Mouse (Mus musculus) inflammation-experienced regulatory T-cells, adult 6 months (primary cell): Measurements from ENCODE around the gene Fam166b. TPM values are rescaled to one million over a fixed set of nuclear protein-coding genes. Genes with fewer than 3 reads are reported as not detected.

ENCODE experiments used
- ATAC-seq: one replicate; pipeline ENCODE4 v1.8.0; 2017
- polyA plus RNA-seq, 3 experiments: library from polyadenylated mRNA; unstranded; fragments of 100-300 nt; shearing (Covaris generic); gene quantifications; one replicate each; pipeline ENCODE4 v1.2.1; 2017

The Fam166b gene
- polyA plus RNA-seq, 3 experiments from 2014 or later, result not detected

DNA sequence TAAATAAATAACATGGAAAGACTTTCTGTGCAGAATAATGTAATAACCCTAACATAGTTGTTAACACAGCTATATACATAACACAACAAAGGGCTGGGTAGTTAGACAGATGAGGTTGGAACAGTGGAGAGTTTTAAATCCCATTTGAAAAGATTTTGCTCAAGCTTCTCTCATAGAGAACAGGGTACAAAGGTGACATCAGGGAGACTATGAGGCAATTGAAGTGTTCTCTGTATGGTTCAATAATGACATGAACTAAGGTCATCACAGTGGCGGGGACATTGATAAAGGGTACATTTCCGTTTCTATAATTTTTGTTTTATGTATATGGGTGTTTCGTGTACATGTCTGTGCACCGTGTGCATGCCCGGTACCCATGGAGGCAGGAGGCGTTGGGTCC lies 49.3 kb downstream of the Fam166b start:
- ATAC-seq, result no peak

Other genes starting within 250 kb of the Fam166b start
- gene Atp8b5, start 162.0 kb downstream of the Fam166b start, polyA plus RNA-seq, result not detected
- gene Rusc2, start 47.2 kb downstream of the Fam166b start, polyA plus RNA-seq, result not detected
- gene Tesk1, start 12.8 kb upstream of the Fam166b start, polyA plus RNA-seq, result 1 to 10 TPM in 1 of 3 experiments, under 1 TPM in 2; 0.29 to 1.1 (median 0.66) TPM
- 100 to 1,000 TPM in 1 of 3 experiments, 10 to 100 TPM in 2; 18.7 to 104 (median 96.4) TPM for gene Cd72, start 25.5 kb upstream of the Fam166b start, polyA plus RNA-seq
- 100 to 1,000 TPM; 142 to 164 (median 156) TPM for gene Sit1, start 54.6 kb upstream of the Fam166b start, polyA plus RNA-seq
- gene Ccdc107, start 63.8 kb upstream of the Fam166b start, polyA plus RNA-seq, result 10 to 100 TPM; 36.5 to 72.9 (median 72.1) TPM
- gene Arhgef39, start 70.6 kb upstream of the Fam166b start, polyA plus RNA-seq, result 10 to 100 TPM in 1 of 3 experiments, 1 to 10 TPM in 2; 5.1 to 10.3 (median 6.2) TPM
- under 1 TPM; 0.48 to 0.84 (median 0.79) TPM for gene Car9, start 77.8 kb upstream of the Fam166b start, polyA plus RNA-seq
- gene Tpm2, start 94.6 kb upstream of the Fam166b start, polyA plus RNA-seq, result not detected
- 100 to 1,000 TPM in 1 of 3 experiments, 10 to 100 TPM in 2; 90.0 to 104 (median 99.8) TPM for gene Creb3, start 133.2 kb upstream of the Fam166b start, polyA plus RNA-seq
- gene Tln1, start 133.6 kb upstream of the Fam166b start, polyA plus RNA-seq, result 100 to 1,000 TPM in 1 of 3 experiments, 10 to 100 TPM in 2; 77.8 to 132 (median 93.7) TPM
- 10 to 100 TPM; 12.4 to 13.5 (median 12.6) TPM for gene Rgp1, start 149.6 kb upstream of the Fam166b start, polyA plus RNA-seq
- 10 to 100 TPM; 12.8 to 14.6 (median 14.2) TPM for gene Gba2, start 149.7 kb upstream of the Fam166b start, polyA plus RNA-seq
- not detected for gene Msmp, start 155.4 kb upstream of the Fam166b start, polyA plus RNA-seq
- gene Npr2, start 202.8 kb upstream of the Fam166b start, polyA plus RNA-seq, result not detected
- gene Spag8, start 224.5 kb upstream of the Fam166b start, polyA plus RNA-seq, result under 1 TPM in 1 of 3 experiments, not detected in 2; 0.54 TPM
- 10 to 100 TPM; 30.3 to 47.5 (median 34.2) TPM for gene Hint2, start 227.3 kb upstream of the Fam166b start, polyA plus RNA-seq
- gene Tmem8b, start 239.8 kb upstream of the Fam166b start, polyA plus RNA-seq, result 1 to 10 TPM in 1 of 3 experiments, under 1 TPM in 2; 0.87 to 1.0 (median 0.87) TPM
- 1 to 10 TPM; 2.8 to 3.7 (median 3.4) TPM for gene Fam221b, start 240.0 kb upstream of the Fam166b start, polyA plus RNA-seq